Mouse (Mus musculus): ENCODE measurements around the gene Afmid.

DNA sequence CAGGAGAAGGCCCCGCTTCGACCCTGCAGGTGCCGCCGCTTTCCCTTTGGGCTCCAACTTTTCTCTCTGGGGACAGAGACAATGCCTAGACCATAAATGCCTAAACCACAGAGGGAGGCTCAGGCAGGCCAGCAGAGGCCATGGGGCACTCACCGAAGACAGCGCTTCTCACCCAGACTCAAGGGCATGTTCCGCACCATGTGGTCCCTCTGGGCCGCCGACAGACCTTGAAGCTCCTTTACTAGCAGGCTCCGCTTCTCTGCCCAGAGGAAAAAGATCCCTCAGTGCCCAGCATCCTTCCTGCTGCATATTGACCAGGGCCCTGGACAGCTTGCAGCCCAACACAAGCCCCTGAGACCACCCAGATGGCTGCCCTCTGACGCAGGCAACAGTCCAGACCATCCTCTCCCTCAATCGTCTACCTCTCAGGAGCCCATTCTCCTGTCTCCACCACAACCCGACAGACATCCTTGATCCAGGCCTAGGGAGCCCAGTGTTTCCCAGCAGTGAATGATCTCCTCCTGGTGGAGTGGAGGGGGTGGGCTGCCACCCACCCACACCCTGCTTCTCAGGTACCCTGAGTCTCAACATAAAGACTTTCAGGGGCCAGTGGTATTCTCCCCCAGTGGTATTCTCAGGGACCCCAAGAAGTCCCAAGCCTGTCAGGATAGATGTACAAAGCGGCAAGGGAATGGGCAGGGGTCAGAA is 49.5 kb upstream of the Afmid start:
- TF ChIP-seq CTCF (IDR thresholded peaks at IDR 0.05; ENCODE audit: borderline replicate concordance, control insufficient read depth, extremely low read depth, insufficient read depth, low read length, poor library complexity): no peak
- TF ChIP-seq POLR2A (IDR thresholded peaks at IDR 0.05; ENCODE audit: control insufficient read depth, extremely low read depth, insufficient read depth, low read length, poor library complexity): no peak
